Mouse (Mus musculus) embryonic facial prominence, embryonic 13.5 days (tissue): ENCODE measurements around the gene Prkcg. TPM values are rescaled to one million over a fixed set of nuclear protein-coding genes. Genes with fewer than 3 reads are reported as not detected.

Experiments used
- ATAC-seq: fragments of 200-750 bp; cut with Nextera tagmentation; 2 replicates; pipeline ENCODE4 v1.8.0; 2017; ENCODE audit warnings: low read depth; ENCODE audit not compliant: insufficient number of reproducible peaks, insufficient read depth, low FRiP score, low TSS enrichment
- H3K27ac ChIP-seq: fragments of 300-500 bp; sonication (generic); 2 replicates; pipeline ENCODE4 v1.5.1; 2015; ENCODE audit warnings: moderate library complexity, mild to moderate bottlenecking, inconsistent platforms
- H3K27me3 ChIP-seq: fragments of 300-500 bp; sonication (generic); 2 replicates; pipeline ENCODE4 v1.6.1; 2015; ENCODE audit warnings: mild to moderate bottlenecking, inconsistent platforms
- H3K36me3 ChIP-seq: fragments of 300-500 bp; sonication (generic); 2 replicates; pipeline ENCODE4 v1.6.1; 2015; ENCODE audit warnings: mild to moderate bottlenecking, inconsistent platforms
- H3K4me1 ChIP-seq: fragments of 300-500 bp; sonication (generic); 2 replicates; pipeline ENCODE4 v1.6.1; 2015; ENCODE audit warnings: inconsistent platforms
- H3K4me2 ChIP-seq: fragments of 300-500 bp; sonication (generic); 2 replicates; pipeline ENCODE4 v1.6.1; 2015; ENCODE audit warnings: moderate library complexity, mild to moderate bottlenecking, inconsistent platforms
- H3K4me3 ChIP-seq: fragments of 300-500 bp; sonication (generic); 2 replicates; pipeline ENCODE4 v1.5.1; 2015; ENCODE audit warnings: mild to moderate bottlenecking, inconsistent platforms
- H3K9ac ChIP-seq: fragments of 300-500 bp; sonication (generic); 2 replicates; pipeline ENCODE4 v1.6.1; 2015; ENCODE audit warnings: mild to moderate bottlenecking, inconsistent platforms
- H3K9me3 ChIP-seq: fragments of 300-500 bp; sonication (generic); 2 replicates; pipeline ENCODE4 v1.6.1; 2016; ENCODE audit warnings: inconsistent platforms
- WGBS: fragments of 180-500 bp; shearing (Covaris S2); methylation state at CpG from one replicate; pipeline ENCODE4 v1.1.7; 2015; ENCODE audit warnings: mixed read lengths; 5-methylcytosine and 5-hydroxymethylcytosine counted together
- polyA plus RNA-seq: library from polyadenylated mRNA; unstranded; fragments of >200 nt; fragmentation: Nextera tagmentation; extraction: Ambion mirVana; gene quantifications from 2 replicates; pipeline ENCODE4 v1.2.1, GENCODE M21; 2015

The Prkcg gene
- polyA plus RNA-seq, result 0.17 TPM in 1 of 2 replicates, not detected in the other

- peaks cover 8% of the 10 kb centered on the region for H3K36me3 ChIP-seq
- H3K27ac ChIP-seq, result peak within 1 kb of the TSS; percentile 94
- peak within 1 kb of the TSS; percentile 55 for H3K4me3 ChIP-seq
- no peaks in the 10 kb centered on the region for H3K9me3 ChIP-seq
- H3K27me3 ChIP-seq, result no peaks in the 10 kb centered on the region
- H3K9ac ChIP-seq, result peak within 1 kb of the TSS; percentile 79
- ATAC-seq, result peak; percentile 57; the same call in 1 of the 2 replicates
- WGBS, result 1% methylated on average over 30 of the region's 30 CpGs
- H3K4me2 ChIP-seq, result peak within 1 kb of the TSS; percentile 75
- peaks cover 45% of the 10 kb centered on the region for H3K4me1 ChIP-seq
These were observed at the start of gene Prkcg, which contains the start of gene Myadm for GRCm38 (mm10) chr7:3288976-3289970. Gene Prkcg, plus strand, starts transcription at chr7:3289179. Gene Myadm, plus strand, starts transcription at chr7:3289080.

DNA sequence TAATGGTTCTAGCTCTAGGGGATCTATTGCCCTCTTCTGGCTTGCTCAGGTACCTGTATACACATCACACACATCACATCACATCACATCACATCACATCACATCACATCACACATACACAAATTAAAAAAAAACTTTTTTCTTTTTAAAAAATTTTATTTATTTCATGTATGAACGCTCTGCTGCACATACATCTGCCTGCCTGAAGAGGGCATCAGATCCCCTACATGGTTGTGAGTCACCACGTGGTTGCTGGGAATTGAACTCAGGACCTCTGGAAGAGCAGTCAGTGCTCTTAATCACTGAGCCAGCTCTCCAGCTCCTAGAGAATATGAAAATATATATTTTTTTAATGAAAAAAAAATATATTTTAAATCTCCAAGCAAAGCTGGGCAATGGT is 49.8 kb upstream of the Prkcg start:
- Histone ChIP-seq H3K4me3 (no peak overlapping the region), H3K9me3 (no peaks in the 10 kb centered on the region), H3K9ac (no peak overlapping the region), H3K27ac (no peak overlapping the region), H3K27me3 (no peaks in the 10 kb centered on the region), H3K4me2 (no peak overlapping the region), H3K36me3 (no peaks in the 10 kb centered on the region), H3K4me1 (no peaks in the 10 kb centered on the region)
- WGBS, result 73% methylated on average over 2 of the region's 2 CpGs
- ATAC-seq, result no peak

DNA sequence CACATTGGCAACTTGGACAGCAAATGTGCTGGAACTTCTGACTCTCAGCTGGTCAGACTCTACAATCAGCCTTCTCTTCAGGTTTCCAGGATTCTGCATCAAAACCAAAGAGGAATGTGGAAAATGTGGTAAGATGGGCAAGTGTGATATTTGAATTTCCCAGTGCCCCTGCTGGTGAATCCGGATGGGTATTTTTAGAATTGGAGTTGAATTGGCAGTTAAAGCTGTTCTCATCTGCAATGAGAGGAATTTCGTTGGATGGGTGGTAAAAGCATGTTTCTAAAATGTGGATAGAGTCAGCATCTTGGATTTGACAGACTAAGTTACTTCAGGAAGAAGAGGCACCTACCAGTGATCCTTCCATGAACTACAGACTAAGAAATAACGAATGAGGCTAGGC is 28.3 kb upstream of the Prkcg start:
- Histone ChIP-seq H3K4me1 (0 out of 2 replicates have a peak, but pooled peaks cover 3% of the 10 kb centered on the region), H3K9ac (no peak overlapping the region), H3K9me3 (no peaks in the 10 kb centered on the region), H3K36me3 (no peaks in the 10 kb centered on the region), H3K4me3 (no peak overlapping the region), H3K27me3 (peaks cover 12% of the 10 kb centered on the region), H3K4me2 (no peak overlapping the region), H3K27ac (no peak overlapping the region)
- WGBS, result 62% methylated on average over 3 of the region's 3 CpGs
- ATAC-seq, result no peak

DNA sequence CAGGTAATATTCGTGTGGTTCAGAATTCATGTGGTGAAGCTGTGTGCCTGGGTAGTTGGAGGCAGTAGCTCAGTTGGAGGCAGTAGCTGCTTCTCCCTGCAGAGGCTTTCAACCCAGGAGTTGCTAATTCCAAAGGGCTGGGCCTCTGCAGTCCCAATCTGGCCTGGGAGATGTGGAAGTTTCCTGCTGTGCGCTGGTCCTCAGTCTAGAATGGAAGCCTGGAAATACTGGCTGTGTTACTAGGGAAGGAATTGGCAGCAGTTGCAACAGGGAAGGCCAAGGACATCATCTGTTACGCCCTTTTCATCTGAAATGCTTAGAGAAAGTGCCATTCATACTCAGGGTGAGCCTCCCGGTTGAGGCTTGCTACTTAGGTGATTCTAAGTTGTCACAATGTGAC is 27.5 kb upstream of the Prkcg start:
- no peaks in the 10 kb centered on the region for H3K9me3 ChIP-seq
- no peak for ATAC-seq
- 67% methylated on average over 4 of the region's 4 CpGs for WGBS
- no peak overlapping the region for H3K4me3 ChIP-seq
- no peaks in the 10 kb centered on the region for H3K36me3 ChIP-seq
- peaks cover 12% of the 10 kb centered on the region for H3K27me3 ChIP-seq
- H3K4me1 ChIP-seq, result 0 out of 2 replicates have a peak, but pooled peaks cover 3% of the 10 kb centered on the region
- H3K4me2 ChIP-seq, result no peak overlapping the region
- H3K9ac ChIP-seq, result no peak overlapping the region
- no peak overlapping the region for H3K27ac ChIP-seq

GRCm38 (mm10) chr7:3262789-3263188 is 26.2 kb upstream of the Prkcg start:
- Histone ChIP-seq H3K27me3 (peaks cover 12% of the 10 kb centered on the region), H3K36me3 (no peaks in the 10 kb centered on the region), H3K4me3 (no peak overlapping the region), H3K9me3 (no peaks in the 10 kb centered on the region), H3K4me2 (no peak overlapping the region), H3K27ac (no peak overlapping the region), H3K4me1 (0 out of 2 replicates have a peak, but pooled peaks cover 3% of the 10 kb centered on the region), H3K9ac (no peak overlapping the region)
- ATAC-seq, result no peak
- WGBS, result 38% methylated on average over 2 of the region's 2 CpGs

GRCm38 (mm10) chr7:3264390-3265022 is 24.5 kb upstream of the Prkcg start:
- Histone ChIP-seq H3K4me2 (peak overlapping the region; percentile 18; the same call in 1 of the 2 replicates), H3K9me3 (no peaks in the 10 kb centered on the region), H3K36me3 (no peaks in the 10 kb centered on the region), H3K4me1 (0 out of 2 replicates have a peak, but pooled peaks cover 3% of the 10 kb centered on the region), H3K27ac (no peak overlapping the region), H3K27me3 (peaks cover 12% of the 10 kb centered on the region), H3K4me3 (no peak overlapping the region), H3K9ac (no peak overlapping the region)
- no peak for ATAC-seq
- 39% methylated on average over 22 of the region's 22 CpGs for WGBS

GRCm38 (mm10) chr7:3265311-3265710 is 23.7 kb upstream of the Prkcg start:
- no peak overlapping the region for H3K27ac ChIP-seq
- no peak overlapping the region for H3K4me2 ChIP-seq
- H3K36me3 ChIP-seq, result no peaks in the 10 kb centered on the region
- H3K9me3 ChIP-seq, result no peaks in the 10 kb centered on the region
- no peak overlapping the region for H3K4me3 ChIP-seq
- H3K4me1 ChIP-seq, result 0 out of 2 replicates have a peak, but pooled peaks cover 3% of the 10 kb centered on the region
- no peak overlapping the region for H3K9ac ChIP-seq
- no peak for ATAC-seq
- 76% methylated on average over 6 of the region's 6 CpGs for WGBS
- H3K27me3 ChIP-seq, result peaks cover 12% of the 10 kb centered on the region

DNA sequence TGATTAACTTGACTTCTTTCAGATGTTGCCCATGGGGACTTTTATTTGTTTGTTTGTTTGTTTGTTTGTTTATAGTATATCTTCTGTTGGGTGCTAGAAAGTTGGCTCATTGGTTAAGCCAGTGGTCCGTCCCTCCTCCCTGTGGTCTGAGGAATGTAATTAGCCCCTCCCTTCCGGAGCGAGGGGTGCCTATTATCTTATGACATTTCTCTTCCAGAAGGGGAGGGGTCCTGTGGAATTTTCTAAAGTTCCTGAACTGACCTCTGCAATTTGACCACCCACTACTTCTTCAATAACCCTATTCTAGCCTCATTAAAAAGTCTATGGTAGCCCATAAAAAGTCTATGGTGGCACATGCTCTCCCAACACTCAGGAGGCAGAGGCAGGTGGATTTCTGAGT is 21.7 kb upstream of the Prkcg start:
- Histone ChIP-seq H3K36me3 (no peaks in the 10 kb centered on the region), H3K27me3 (peaks cover 12% of the 10 kb centered on the region), H3K4me2 (no peak overlapping the region), H3K4me1 (0 out of 2 replicates have a peak, but pooled peaks cover 3% of the 10 kb centered on the region), H3K27ac (no peak overlapping the region), H3K9ac (no peak overlapping the region), H3K4me3 (no peak overlapping the region), H3K9me3 (no peaks in the 10 kb centered on the region)
- 73% methylated on average over 3 of the region's 3 CpGs for WGBS
- ATAC-seq, result no peak

DNA sequence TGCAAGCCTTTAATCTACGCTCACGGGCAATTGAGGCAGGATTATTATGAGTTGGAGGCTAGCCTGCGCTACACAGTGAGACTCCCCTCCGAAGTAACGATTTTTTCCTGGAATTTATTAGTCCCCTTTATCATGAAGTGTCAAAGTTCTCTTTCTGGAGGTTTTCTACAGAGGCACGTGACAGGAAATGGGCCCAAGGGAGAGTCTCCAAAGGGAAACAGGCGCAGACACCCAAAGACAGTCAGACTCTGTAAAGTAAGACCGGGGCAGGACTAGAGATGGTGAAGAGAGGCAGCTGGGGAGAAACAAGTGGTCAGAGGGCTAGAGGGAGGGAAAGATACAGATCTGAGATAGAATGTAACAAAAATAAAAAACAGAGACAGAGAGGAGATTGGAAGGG is 21.1 kb upstream of the Prkcg start:
- no peak overlapping the region for H3K9ac ChIP-seq
- no peak overlapping the region for H3K4me3 ChIP-seq
- H3K4me1 ChIP-seq, result 0 out of 2 replicates have a peak, but pooled peaks cover 3% of the 10 kb centered on the region
- 77% methylated on average over 8 of the region's 8 CpGs for WGBS
- no peak for ATAC-seq
- H3K27me3 ChIP-seq, result peaks cover 12% of the 10 kb centered on the region
- no peak overlapping the region for H3K27ac ChIP-seq
- no peaks in the 10 kb centered on the region for H3K36me3 ChIP-seq
- H3K4me2 ChIP-seq, result no peak overlapping the region
- no peaks in the 10 kb centered on the region for H3K9me3 ChIP-seq

DNA sequence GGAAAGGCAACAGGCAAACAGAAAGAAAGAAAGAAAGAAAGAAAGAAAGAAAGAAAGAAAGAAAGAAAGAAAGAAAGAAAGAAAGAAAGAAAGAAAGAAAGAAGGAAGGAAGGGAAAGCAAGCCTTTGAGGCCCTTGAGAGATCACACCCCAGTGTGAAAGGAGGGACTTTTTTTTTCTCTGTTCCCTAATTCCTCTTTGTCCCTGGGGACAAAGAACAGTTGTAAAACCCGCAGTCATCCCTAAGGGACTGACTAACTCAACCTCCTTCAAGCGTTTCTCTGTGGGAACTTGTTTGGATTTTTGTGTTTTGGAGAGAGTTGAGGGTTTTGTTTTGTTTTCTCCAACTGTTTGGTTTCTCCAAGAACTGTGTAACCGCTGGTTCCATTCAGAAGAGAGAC is 20.7 kb upstream of the Prkcg start:
- Histone ChIP-seq H3K4me3 (no peak overlapping the region), H3K27me3 (peaks cover 12% of the 10 kb centered on the region), H3K27ac (no peak overlapping the region), H3K9ac (no peak overlapping the region), H3K4me2 (no peak overlapping the region), H3K9me3 (no peaks in the 10 kb centered on the region), H3K36me3 (no peaks in the 10 kb centered on the region), H3K4me1 (0 out of 2 replicates have a peak, but pooled peaks cover 3% of the 10 kb centered on the region)
- ATAC-seq, result no peak
- 21% methylated on average over 3 of the region's 3 CpGs for WGBS

- Histone ChIP-seq H3K9me3 (no peaks in the 10 kb centered on the region), H3K9ac (no peak overlapping the region), H3K4me1 (peaks cover 8% of the 10 kb centered on the region; the same call in 1 of the 2 replicates), H3K27ac (no peak overlapping the region), H3K4me3 (no peak overlapping the region), H3K36me3 (no peaks in the 10 kb centered on the region), H3K27me3 (no peaks in the 10 kb centered on the region), H3K4me2 (no peak overlapping the region)
- ATAC-seq, result no peak
- 72% methylated on average over 9 of the region's 9 CpGs for WGBS
These were observed 16.8 kb upstream of the Prkcg start for GRCm38 (mm10) chr7:3272206-3272605.
